Mouse (Mus musculus) yolk sac, embryonic 10.5 days (tissue): ENCODE results near the gene Cgnl1.

ENCODE experiments used
- DNase-seq: peaks from one replicate; pipeline ENCODE4 v3.0.0-alpha.2; 2017; ENCODE audit warnings: low spot score

Gene Cgnl1

DNA sequence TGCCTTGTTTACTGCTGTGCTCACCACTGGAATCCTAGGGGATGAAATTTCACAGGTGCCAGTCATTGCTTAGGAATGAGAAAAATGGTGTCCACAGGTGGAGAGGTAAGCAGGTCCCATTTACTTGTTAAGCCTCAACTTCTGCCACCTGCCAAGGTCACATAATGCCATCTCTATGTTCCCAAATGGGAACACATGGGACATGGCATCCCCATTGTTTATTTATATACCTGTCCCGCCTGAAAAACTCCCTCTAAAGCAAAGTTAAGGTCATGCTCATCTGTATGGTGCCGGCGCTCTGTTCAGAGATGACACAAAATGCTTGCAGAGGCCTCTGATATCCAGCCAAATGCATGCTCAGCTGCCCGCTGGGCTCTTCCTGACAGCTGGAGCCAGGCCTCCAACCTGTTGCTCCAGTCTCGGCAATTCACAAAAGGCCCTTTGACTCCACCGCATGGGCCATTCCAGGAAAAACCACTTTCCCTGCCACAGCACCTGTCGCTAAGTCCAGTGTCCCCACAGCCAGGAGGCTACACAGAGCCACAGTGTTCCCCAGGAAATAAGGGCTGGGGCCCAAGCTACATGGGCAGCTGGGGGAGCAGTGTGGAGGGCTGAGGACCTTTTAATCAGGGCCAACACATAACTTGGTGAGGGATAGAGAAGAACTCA lies 192.4 kb downstream of the Cgnl1 start:
- DNase-seq, result no peak
